Comparison of ENCODE assay signal across 23 mouse cellular contexts in the genomic region with DNA sequence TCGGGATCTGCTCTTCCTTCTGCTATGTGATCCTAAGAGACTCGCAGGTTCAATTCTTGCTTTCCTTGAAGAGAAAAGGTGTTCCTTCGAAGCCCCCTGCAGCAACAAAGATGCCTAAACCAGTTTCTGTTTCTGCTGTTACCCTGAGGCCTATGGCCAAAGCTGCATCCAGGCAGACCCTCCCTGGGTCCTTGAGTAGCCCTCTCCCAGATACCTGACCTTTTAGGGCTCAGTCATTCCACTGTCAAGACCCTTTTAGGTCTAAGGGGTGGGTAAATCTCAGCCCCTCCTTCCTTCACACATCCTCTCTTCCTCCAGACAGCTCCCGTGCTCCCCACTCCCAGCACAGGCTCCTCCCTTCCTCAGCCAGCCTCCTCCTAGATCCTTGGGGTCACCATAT. TPM values are rescaled to one million over a fixed set of nuclear protein-coding genes. Genes with fewer than 3 reads are reported as not detected.
A peak's percentile ranks its signal among the peaks of the same experiment; 100 is the strongest.
DNase-seq lines count a peak whose midpoint lies in the region; ATAC-seq lines count a peak whose summit lies in the region.
"Had no signal": no experiment of that assay in that cellular context is flagged by ENCODE, and none has a peak within 500 bp of the region (broad histone marks: within the 10 kb centered on the region; RNA-seq: fewer than 3 reads in every experiment).

No protein-coding gene starts in this region.

- no peak overlapping the region for H3K4me2 ChIP-seq in embryonic facial prominence, embryonic 15.5 days (replicated peaks)
- no peak overlapping the region for H3K4me2 ChIP-seq in midbrain, embryonic 11.5 days
- H3K4me2 ChIP-seq in midbrain, embryonic 15.5 days = no peak overlapping the region
- H3K4me2 ChIP-seq in stomach, embryonic 15.5 days = no peak overlapping the region
- H3K4me2 ChIP-seq: forebrain, embryonic 13.5 days; heart, embryonic 15.5 days; hindbrain, embryonic 14.5 days had no signal

- no peak overlapping the region for H3K4me3 ChIP-seq in embryonic facial prominence, embryonic 15.5 days (replicated peaks)
- no peak overlapping the region for H3K4me3 ChIP-seq in embryonic facial prominence, embryonic 10.5 days
- H3K4me3 ChIP-seq in midbrain, embryonic 11.5 days (ENCODE audit: low read depth, low read length) = no peak overlapping the region
- no peak overlapping the region for H3K4me3 ChIP-seq in midbrain, embryonic 15.5 days
- H3K4me3 ChIP-seq in stomach, embryonic 15.5 days (replicated peaks) = no peak overlapping the region
- H3K4me3 ChIP-seq: forebrain, embryonic 13.5 days; heart, adult 2 months; heart, embryonic 15.5 days had no signal

- 0 out of 2 replicates have a peak overlapping the region, but pooled peaks have one; percentile 34 for H3K27ac ChIP-seq in embryonic facial prominence, embryonic 15.5 days (replicated peaks)
- no peak overlapping the region for H3K27ac ChIP-seq in embryonic facial prominence, embryonic 10.5 days (replicated peaks)
- no peak overlapping the region for H3K27ac ChIP-seq in midbrain, embryonic 11.5 days (ENCODE audit: low read depth, low read length)
- no peak overlapping the region for H3K27ac ChIP-seq in midbrain, embryonic 15.5 days
- H3K27ac ChIP-seq in stomach, embryonic 15.5 days = peak overlapping the region; percentile 11; the same call in 1 of the 2 replicates
- H3K27ac ChIP-seq: forebrain, embryonic 13.5 days; heart, adult 2 months; heart, embryonic 15.5 days; hindbrain, embryonic 14.5 days had no signal

- peaks cover 16% of the 10 kb centered on the region for H3K4me1 ChIP-seq in embryonic facial prominence, embryonic 15.5 days
- H3K4me1 ChIP-seq in embryonic facial prominence, embryonic 10.5 days = peaks cover 15% of the 10 kb centered on the region
- no peaks in the 10 kb centered on the region for H3K4me1 ChIP-seq in midbrain, embryonic 11.5 days (ENCODE audit: control insufficient read depth, insufficient read depth, low read length)
- H3K4me1 ChIP-seq in midbrain, embryonic 15.5 days = no peaks in the 10 kb centered on the region
- 0 out of 2 replicates have a peak, but pooled peaks cover under 1% of the 10 kb centered on the region for H3K4me1 ChIP-seq in stomach, embryonic 15.5 days

- no peak for DNase-seq in embryonic facial prominence, embryonic 10.5 days (ENCODE audit: low spot score)
- DNase-seq in midbrain, embryonic 11.5 days (ENCODE audit: low spot score, missing footprints) = peak; percentile 77
- no peak for DNase-seq in layer of hippocampus, adult 8-10 months (ENCODE audit: low spot score in 2 of 2)
- DNase-seq in cerebellum, postnatal 36 days = no peak
- DNase-seq: adrenal gland, adult 2 months; adrenal gland, postnatal 25 days; B cell, adult 2 months; cerebellum, adult 18-20 months; cerebellum, adult 9-11 months; forebrain, postnatal 0 days; gastrocnemius, postnatal 14 days; heart, adult 2 months; heart, postnatal 14 days had no signal

- 65% methylated on average over 4 of the region's 4 CpGs for WGBS in embryonic facial prominence, embryonic 15.5 days
- 85% methylated on average over 4 of the region's 4 CpGs for WGBS in embryonic facial prominence, embryonic 10.5 days
- WGBS in midbrain, embryonic 11.5 days = 83% methylated on average over 4 of the region's 4 CpGs
- 88% methylated on average over 4 of the region's 4 CpGs for WGBS in midbrain, embryonic 15.5 days
- WGBS in stomach, embryonic 15.5 days = 70% methylated on average over 4 of the region's 4 CpGs

- no peaks in the 10 kb centered on the region for H3K27me3 ChIP-seq in embryonic facial prominence, embryonic 15.5 days
- no peaks in the 10 kb centered on the region for H3K27me3 ChIP-seq in embryonic facial prominence, embryonic 10.5 days (replicated peaks; ENCODE audit: low read depth, poor library complexity, severe bottlenecking)
- no peaks in the 10 kb centered on the region for H3K27me3 ChIP-seq in midbrain, embryonic 11.5 days (ENCODE audit: control insufficient read depth, insufficient read depth, low read length)
- H3K27me3 ChIP-seq in midbrain, embryonic 15.5 days (replicated peaks) = no peaks in the 10 kb centered on the region
- H3K27me3 ChIP-seq in stomach, embryonic 15.5 days (replicated peaks) = no peaks in the 10 kb centered on the region
- H3K27me3 ChIP-seq: forebrain, embryonic 13.5 days; heart, embryonic 15.5 days had no signal

- no peaks in the 10 kb centered on the region for H3K36me3 ChIP-seq in embryonic facial prominence, embryonic 15.5 days
- H3K36me3 ChIP-seq in embryonic facial prominence, embryonic 10.5 days (replicated peaks) = no peaks in the 10 kb centered on the region
- no peaks in the 10 kb centered on the region for H3K36me3 ChIP-seq in midbrain, embryonic 11.5 days (ENCODE audit: control insufficient read depth, insufficient read depth, low read length)
- no peaks in the 10 kb centered on the region for H3K36me3 ChIP-seq in midbrain, embryonic 15.5 days (replicated peaks)
- no peaks in the 10 kb centered on the region for H3K36me3 ChIP-seq in stomach, embryonic 15.5 days
- H3K36me3 ChIP-seq: heart, embryonic 15.5 days had no signal

- no peak overlapping the region for H3K9ac ChIP-seq in embryonic facial prominence, embryonic 15.5 days
- no peak overlapping the region for H3K9ac ChIP-seq in midbrain, embryonic 11.5 days (ENCODE audit: low read length)
- no peak overlapping the region for H3K9ac ChIP-seq in midbrain, embryonic 15.5 days
- H3K9ac ChIP-seq in stomach, embryonic 15.5 days = no peak overlapping the region
- H3K9ac ChIP-seq: forebrain, embryonic 13.5 days; forebrain, postnatal 0 days; heart, embryonic 15.5 days; hindbrain, embryonic 14.5 days had no signal

- ATAC-seq in embryonic facial prominence, embryonic 15.5 days (ENCODE audit: insufficient number of reproducible peaks, low FRiP score, low TSS enrichment, low read depth) = no peak
- no peak for ATAC-seq in midbrain, embryonic 11.5 days (ENCODE audit: low FRiP score)
- ATAC-seq in midbrain, embryonic 15.5 days (replicated peaks) = no peak
- no peak for ATAC-seq in stomach, embryonic 15.5 days (ENCODE audit: insufficient read depth, low FRiP score, low read depth)
- ATAC-seq: CD4-positive, CD25-positive, alpha-beta regulatory T cell, adult 4 months; forebrain, embryonic 13.5 days; forebrain, postnatal 0 days had no signal

- H3K9me3 ChIP-seq in embryonic facial prominence, embryonic 15.5 days (replicated peaks) = no peaks in the 10 kb centered on the region
- H3K9me3 ChIP-seq in embryonic facial prominence, embryonic 10.5 days = no peaks in the 10 kb centered on the region
- no peaks in the 10 kb centered on the region for H3K9me3 ChIP-seq in midbrain, embryonic 11.5 days (ENCODE audit: control insufficient read depth, low read length)
- no peaks in the 10 kb centered on the region for H3K9me3 ChIP-seq in midbrain, embryonic 15.5 days
- H3K9me3 ChIP-seq in stomach, embryonic 15.5 days = no peaks in the 10 kb centered on the region
- H3K9me3 ChIP-seq: forebrain, embryonic 13.5 days; heart, embryonic 15.5 days had no signal

RNA-seq across cellular contexts. Expression of a gene that starts 8.8 kb away (rescaled TPM):
- 88.7 and 94.8 TPM in 2 replicates for polyA plus RNA-seq in embryonic facial prominence, embryonic 15.5 days (2015; fragmentation: Nextera tagmentation; extraction: Ambion mirVana)
- 2.9 and 4.5 TPM in 2 replicates for polyA plus RNA-seq in embryonic facial prominence, embryonic 10.5 days (2016; fragmentation: Nextera tagmentation; extraction: Ambion mirVana)
- 1.3 and 1.6 TPM in 2 replicates for polyA plus RNA-seq in midbrain, embryonic 11.5 days (2014; fragmentation: Nextera tagmentation; extraction: Ambion mirVana)
- polyA plus RNA-seq in midbrain, embryonic 15.5 days (2015; fragmentation: Nextera tagmentation; extraction: Ambion mirVana) = 0.15 and 0.58 TPM in 2 replicates
- polyA plus RNA-seq in stomach, embryonic 15.5 days (2015; fragmentation: Nextera tagmentation; extraction: Ambion mirVana) = 44.5 and 73.3 TPM in 2 replicates
- not detected for total RNA-seq in layer of hippocampus, adult 8-10 months (2022)
- total RNA-seq: adrenal gland, postnatal 25 days; forebrain, postnatal 0 days; gastrocnemius, adult 18-20 months; gastrocnemius, postnatal 14 days; heart, adult 2 months; hematopoietic stem cell, adult 5-6 weeks had no signal
- polyA plus RNA-seq: forebrain, embryonic 13.5 days had no signal

RNA-seq across cellular contexts. Expression of a gene that starts 35.1 kb away (rescaled TPM):
- polyA plus RNA-seq in embryonic facial prominence, embryonic 15.5 days (2015; fragmentation: Nextera tagmentation; extraction: Ambion mirVana) = 25.0 and 28.1 TPM in 2 replicates
- 34.5 and 36.8 TPM in 2 replicates for polyA plus RNA-seq in embryonic facial prominence, embryonic 10.5 days (2016; fragmentation: Nextera tagmentation; extraction: Ambion mirVana)
- 17.6 and 19.1 TPM in 2 replicates for polyA plus RNA-seq in midbrain, embryonic 11.5 days (2014; fragmentation: Nextera tagmentation; extraction: Ambion mirVana)
- polyA plus RNA-seq in midbrain, embryonic 15.5 days (2015; fragmentation: Nextera tagmentation; extraction: Ambion mirVana) = 40.9 and 41.1 TPM in 2 replicates
- polyA plus RNA-seq in stomach, embryonic 15.5 days (2015; fragmentation: Nextera tagmentation; extraction: Ambion mirVana) = 20.1 and 25.2 TPM in 2 replicates
- 100 to 1,000 TPM; 101 to 113 (median 103) TPM for total RNA-seq in layer of hippocampus, adult 8-10 months (2022)

RNA-seq across cellular contexts. Expression of a gene that starts 41.2 kb away (rescaled TPM):
- polyA plus RNA-seq in embryonic facial prominence, embryonic 15.5 days (2015; fragmentation: Nextera tagmentation; extraction: Ambion mirVana) = 0.27 and 0.30 TPM in 2 replicates
- polyA plus RNA-seq in embryonic facial prominence, embryonic 10.5 days (2016; fragmentation: Nextera tagmentation; extraction: Ambion mirVana) = 0.06 TPM in 1 of 2 replicates, not detected in the other
- not detected in 2 replicates for polyA plus RNA-seq in midbrain, embryonic 11.5 days (2014; fragmentation: Nextera tagmentation; extraction: Ambion mirVana)
- not detected in 2 replicates for polyA plus RNA-seq in midbrain, embryonic 15.5 days (2015; fragmentation: Nextera tagmentation; extraction: Ambion mirVana)
- polyA plus RNA-seq in stomach, embryonic 15.5 days (2015; fragmentation: Nextera tagmentation; extraction: Ambion mirVana) = 0.35 and 0.42 TPM in 2 replicates
- not detected for total RNA-seq in layer of hippocampus, adult 8-10 months (2022)
- total RNA-seq: forebrain, postnatal 0 days; hematopoietic stem cell, adult 5-6 weeks had no signal
- polyA plus RNA-seq: CD4-positive, CD25-positive, alpha-beta regulatory T cell, adult 4 months; embryonic facial prominence, embryonic 11.5 days; forebrain, embryonic 13.5 days; forebrain, postnatal 0 days; hindbrain, embryonic 14.5 days had no signal

RNA-seq across cellular contexts. Expression of a gene that starts 46.4 kb away (rescaled TPM):
- polyA plus RNA-seq in embryonic facial prominence, embryonic 15.5 days (2015; fragmentation: Nextera tagmentation; extraction: Ambion mirVana) = 80.4 and 84.7 TPM in 2 replicates
- 95.7 and 96.7 TPM in 2 replicates for polyA plus RNA-seq in embryonic facial prominence, embryonic 10.5 days (2016; fragmentation: Nextera tagmentation; extraction: Ambion mirVana)
- 95.5 and 99.0 TPM in 2 replicates for polyA plus RNA-seq in midbrain, embryonic 11.5 days (2014; fragmentation: Nextera tagmentation; extraction: Ambion mirVana)
- 58.0 and 60.2 TPM in 2 replicates for polyA plus RNA-seq in midbrain, embryonic 15.5 days (2015; fragmentation: Nextera tagmentation; extraction: Ambion mirVana)
- polyA plus RNA-seq in stomach, embryonic 15.5 days (2015; fragmentation: Nextera tagmentation; extraction: Ambion mirVana) = 67.0 and 68.6 TPM in 2 replicates
- total RNA-seq in layer of hippocampus, adult 8-10 months (2022) = 10 to 100 TPM; 76.8 to 93.6 (median 82.0) TPM

Comparison
In these comparisons a context has a peak if more than half of its experiments do, and no peak if none do; other contexts are left out.
1. H3K27ac ChIP-seq: peak in embryonic facial prominence, embryonic 15.5 days (single experiment) and stomach, embryonic 15.5 days (single experiment); none in embryonic facial prominence, embryonic 10.5 days (single experiment), midbrain, embryonic 11.5 days (single experiment) and midbrain, embryonic 15.5 days (single experiment).